Mouse (Mus musculus): Measurements from ENCODE around the gene Zmynd8.

DNA sequence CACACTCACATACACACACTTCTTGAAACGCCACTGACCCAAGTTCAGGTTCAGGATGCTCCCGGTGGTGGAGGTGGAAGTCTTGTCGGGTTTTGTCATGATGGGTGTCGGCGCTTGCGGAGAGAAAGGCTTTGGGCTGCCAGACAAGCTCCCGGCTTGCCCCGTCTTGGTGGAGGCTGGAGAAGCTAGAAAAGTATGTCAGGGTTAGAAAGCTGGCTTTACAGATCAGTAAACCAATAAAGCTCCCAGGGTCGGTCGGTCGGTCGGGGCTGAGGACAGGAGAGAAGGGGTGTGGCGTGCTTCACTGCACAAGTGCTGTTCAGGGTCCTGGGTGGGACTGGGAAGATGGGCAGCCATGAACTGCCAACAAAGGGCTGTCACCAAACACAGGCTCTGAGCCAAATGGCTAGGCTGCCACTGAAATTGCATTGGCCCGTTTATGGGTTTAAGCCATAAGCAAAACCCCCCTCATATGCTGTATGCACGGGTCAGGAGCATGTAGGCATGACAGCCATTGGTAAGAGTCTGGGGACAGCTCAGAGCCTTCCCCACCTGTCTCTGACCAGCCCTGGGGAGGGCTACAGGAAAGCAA is 78.2 kb downstream of the Zmynd8 start:
- TF ChIP-seq CTCF (conservative IDR thresholded peaks at IDR 0.05; ENCODE audit: insufficient read depth, insufficient read length, low read depth, low read length) (no peak), POLR2A (IDR thresholded peaks at IDR 0.05; ENCODE audit: low read depth, low read length) (no peak)
